Mouse (Mus musculus) stomach, embryonic 14.5 days (tissue): Measurements from ENCODE around the gene Bcat2. TPM values are rescaled to one million over a fixed set of nuclear protein-coding genes. Genes with fewer than 3 reads are reported as not detected.

Experiments
- ATAC-seq: fragments of 200-750 bp; cut with Nextera tagmentation; 2 replicates; pipeline ENCODE4 v1.8.0; 2017; ENCODE audit warnings: low read depth, moderate TSS enrichment; ENCODE audit not compliant: insufficient number of reproducible peaks, insufficient read depth, low FRiP score
- H3K27ac ChIP-seq: fragments of 300-500 bp; sonication (generic); 2 replicates; pipeline ENCODE4 v1.5.1; 2014; ENCODE audit warnings: mild to moderate bottlenecking, low read length, moderate library complexity, mixed read lengths
- H3K27me3 ChIP-seq: fragments of 300-500 bp; sonication (generic); 2 replicates; pipeline ENCODE4 v1.6.1; 2014; ENCODE audit warnings: low read length, control low read depth, mixed read lengths; ENCODE audit not compliant: control insufficient read depth, insufficient read depth
- H3K36me3 ChIP-seq: fragments of 300-500 bp; sonication (generic); 2 replicates; pipeline ENCODE4 v1.6.1; 2014; ENCODE audit warnings: mild to moderate bottlenecking, control low read depth, low read length, moderate library complexity, mixed read lengths; ENCODE audit not compliant: control insufficient read depth, insufficient read depth
- H3K4me1 ChIP-seq: fragments of 300-500 bp; sonication (generic); 2 replicates; pipeline ENCODE4 v1.6.1; 2014; ENCODE audit warnings: low read length, control low read depth, mixed read lengths; ENCODE audit not compliant: control insufficient read depth, insufficient read depth
- H3K4me2 ChIP-seq: fragments of 300-500 bp; sonication (generic); replicated peaks from 2 replicates; pipeline ENCODE4 v1.6.1; 2014; ENCODE audit warnings: low read depth, low read length, control low read depth
- H3K4me3 ChIP-seq: fragments of 300-500 bp; sonication (generic); 2 replicates; pipeline ENCODE4 v1.5.1; 2014; ENCODE audit warnings: low read depth, low read length, control low read depth
- H3K9ac ChIP-seq: fragments of 300-500 bp; sonication (generic); replicated peaks from 2 replicates; pipeline ENCODE4 v1.6.1; 2014; ENCODE audit warnings: low read depth, mild to moderate bottlenecking, control low read depth, low read length, moderate library complexity, mixed read lengths
- H3K9me3 ChIP-seq: fragments of 300-500 bp; sonication (generic); 2 replicates; pipeline ENCODE4 v1.6.1; 2016; ENCODE audit warnings: low read depth, low read length, control low read depth; ENCODE audit not compliant: control insufficient read depth
- WGBS: fragments of 180-500 bp; shearing (Covaris S2); extraction: QIAGEN DNeasy Blood & Tissue Kit; methylation state at CpG from one replicate; pipeline ENCODE4 v1.1.7; 2014; 5-methylcytosine and 5-hydroxymethylcytosine counted together
- polyA plus RNA-seq: library from polyadenylated mRNA; unstranded; fragments of >200 nt; fragmentation: Nextera tagmentation; extraction: Ambion mirVana; gene quantifications from 2 replicates; pipeline ENCODE4 v1.2.1, GENCODE M21; 2014

Bcat2 gene
- polyA plus RNA-seq, 1 experiment from 2014 or later, result 61.6 TPM

DNA sequence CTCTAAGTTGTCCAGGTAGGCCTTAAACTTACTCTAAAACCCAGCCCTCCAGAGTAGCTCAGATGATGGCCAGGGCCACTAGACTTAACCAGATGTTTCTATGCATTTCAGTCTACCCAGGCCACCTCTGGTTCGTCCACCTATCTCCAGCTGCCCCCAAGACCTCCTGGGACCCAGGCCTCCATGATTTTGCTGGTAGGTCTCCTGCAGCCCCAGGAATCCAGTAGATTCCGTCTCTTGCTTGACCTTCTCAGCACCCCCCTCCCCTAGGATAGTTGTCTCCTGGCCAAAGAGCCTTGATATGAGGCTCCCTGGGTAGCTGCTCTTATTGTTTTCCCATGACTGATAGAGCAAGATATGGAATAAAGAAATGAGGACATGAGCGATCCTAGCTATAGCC is 30.9 kb upstream of the Bcat2 start:
- no peak overlapping the region for H3K4me2 ChIP-seq
- no peaks in the 10 kb centered on the region for H3K27me3 ChIP-seq
- H3K9me3 ChIP-seq, result no peaks in the 10 kb centered on the region
- no peak overlapping the region for H3K4me3 ChIP-seq
- H3K4me1 ChIP-seq, result peaks cover 4% of the 10 kb centered on the region; the same call in 1 of the 2 replicates
- H3K9ac ChIP-seq, result no peak overlapping the region
- H3K36me3 ChIP-seq, result no peaks in the 10 kb centered on the region
- H3K27ac ChIP-seq, result no peak overlapping the region
- no peak for ATAC-seq
- WGBS, result 83% methylated on average over 3 of the region's 3 CpGs

DNA sequence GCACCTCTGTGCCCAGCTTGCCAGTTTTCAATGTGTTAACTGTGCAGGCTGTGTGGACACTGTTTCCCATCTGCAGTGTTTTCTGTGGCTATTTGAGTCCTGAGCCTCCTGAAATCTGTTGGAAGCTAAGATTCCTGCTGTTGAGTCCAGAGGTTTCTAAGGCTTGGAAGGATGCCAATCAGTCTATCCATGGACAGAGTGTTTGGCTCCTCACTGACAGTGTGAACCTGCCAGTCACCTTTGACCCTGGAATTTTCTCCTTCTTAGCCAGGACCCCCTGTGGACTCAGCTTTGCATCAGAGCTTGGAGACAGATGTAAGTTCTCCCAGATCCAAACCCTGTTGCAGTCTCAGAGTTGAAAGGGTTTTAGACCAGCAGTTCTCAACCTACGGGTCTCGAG is 29.7 kb upstream of the Bcat2 start:
- Histone ChIP-seq H3K4me3 (no peak overlapping the region), H3K4me1 (peaks cover 4% of the 10 kb centered on the region; the same call in 1 of the 2 replicates), H3K27ac (no peak overlapping the region), H3K36me3 (no peaks in the 10 kb centered on the region), H3K27me3 (no peaks in the 10 kb centered on the region), H3K9ac (no peak overlapping the region), H3K9me3 (no peaks in the 10 kb centered on the region), H3K4me2 (no peak overlapping the region)
- ATAC-seq, result no peak
- 67% methylated on average over 2 of the region's 2 CpGs for WGBS

DNA sequence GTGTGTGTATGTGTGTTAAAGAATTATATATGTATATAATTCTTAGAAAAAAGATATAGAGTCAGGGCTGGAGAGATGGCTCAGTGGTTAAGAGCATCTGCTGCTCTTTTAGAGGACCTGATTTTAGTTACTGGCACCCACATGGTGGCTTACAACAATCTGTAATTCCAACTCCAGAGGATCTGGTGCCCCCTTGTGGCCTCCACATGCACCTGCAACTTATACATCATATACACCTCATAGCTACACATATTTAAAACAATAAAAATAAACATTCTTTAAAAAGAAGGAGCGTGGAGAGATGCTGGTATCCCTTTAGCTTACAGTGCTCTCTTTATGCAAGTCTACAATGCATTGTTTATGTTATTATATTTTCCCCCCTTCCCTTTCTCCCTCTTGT is 25.4 kb upstream of the Bcat2 start:
- Histone ChIP-seq H3K4me1 (no peaks in the 10 kb centered on the region), H3K9ac (no peak overlapping the region), H3K36me3 (no peaks in the 10 kb centered on the region), H3K9me3 (no peaks in the 10 kb centered on the region), H3K4me2 (no peak overlapping the region), H3K27me3 (no peaks in the 10 kb centered on the region), H3K4me3 (no peak overlapping the region), H3K27ac (no peak overlapping the region)
- WGBS, result 72% methylated on average over 1 of the region's 1 CpGs
- ATAC-seq, result no peak

DNA sequence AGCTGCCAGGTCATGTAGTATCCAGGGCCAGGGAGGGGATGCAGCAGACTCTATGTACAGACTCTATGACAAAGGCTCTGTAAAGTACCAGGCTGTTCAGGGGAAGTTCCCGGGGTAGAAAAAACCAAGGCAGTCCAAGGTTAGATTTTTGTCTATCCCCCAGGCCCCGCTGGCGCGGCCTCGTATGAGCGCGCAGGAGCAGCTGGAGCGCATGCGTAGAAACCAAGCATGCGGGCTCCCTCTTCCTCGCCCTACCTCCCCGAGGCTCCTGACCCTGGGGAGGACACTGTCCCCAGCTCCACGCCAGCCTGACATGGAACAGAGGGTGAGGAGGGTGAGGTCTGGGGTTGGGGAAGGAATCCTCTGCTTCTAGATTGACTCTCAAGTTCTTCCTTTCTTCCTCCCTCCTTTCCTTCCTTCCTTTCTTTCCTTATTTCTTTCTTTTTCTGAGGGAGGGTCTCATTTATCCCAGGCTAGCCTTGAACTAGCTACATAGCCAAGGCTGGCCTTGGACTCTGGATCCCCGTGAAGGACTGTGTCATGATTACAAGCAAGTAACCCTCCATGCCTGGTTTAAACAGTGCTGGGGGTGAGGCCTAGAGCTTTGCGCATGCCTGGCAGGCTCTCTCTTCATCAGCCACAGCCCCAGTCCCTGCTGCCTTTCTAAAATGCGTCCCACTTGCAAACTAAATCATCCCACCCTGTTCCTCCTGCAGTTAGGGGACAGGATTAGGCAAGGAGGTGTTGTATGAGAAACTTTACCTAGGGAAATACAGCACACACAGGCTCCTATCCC is 20.1 kb upstream of the Bcat2 start:
- Histone ChIP-seq H3K9ac (no peak overlapping the region), H3K27ac (no peak overlapping the region), H3K4me3 (no peak overlapping the region), H3K4me1 (no peaks in the 10 kb centered on the region), H3K9me3 (no peaks in the 10 kb centered on the region), H3K27me3 (no peaks in the 10 kb centered on the region), H3K36me3 (no peaks in the 10 kb centered on the region), H3K4me2 (no peak overlapping the region)
- ATAC-seq, result no peak
- WGBS, result 87% methylated on average over 16 of the region's 16 CpGs

DNA sequence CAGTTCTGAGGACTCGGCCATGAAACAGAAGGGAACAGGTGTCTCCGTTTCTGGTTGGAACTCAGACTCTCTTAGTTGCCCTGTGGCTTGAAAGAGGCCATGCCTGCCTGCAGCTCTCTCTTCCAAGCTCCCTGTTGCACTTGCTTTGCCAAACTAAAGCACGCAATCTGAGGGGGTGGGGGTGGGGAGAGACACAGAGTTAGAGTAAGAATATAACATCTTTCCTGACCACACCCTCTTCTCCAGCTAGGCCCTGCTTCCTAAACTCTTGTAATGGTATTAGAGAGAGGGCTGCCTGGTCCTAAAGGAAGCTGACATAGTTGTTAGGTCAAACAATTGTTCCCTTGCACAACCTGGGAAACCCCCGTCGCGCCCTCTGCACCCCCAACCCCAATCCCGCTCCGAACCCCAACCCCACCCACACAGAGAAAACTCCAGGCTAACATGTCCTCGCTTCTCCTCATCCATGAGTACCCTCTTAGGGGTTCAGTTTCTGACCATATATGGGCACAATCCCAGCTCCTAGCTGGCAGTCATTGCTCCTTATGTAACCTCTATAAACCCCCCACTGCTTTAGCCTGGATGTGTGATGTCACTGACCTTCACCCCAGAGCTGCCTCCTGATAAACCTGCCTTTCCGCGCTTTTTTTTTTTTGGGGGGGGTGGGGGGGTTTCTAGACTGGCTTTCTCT is 19.0 kb upstream of the Bcat2 start:
- H3K36me3 ChIP-seq, result no peaks in the 10 kb centered on the region
- no peak overlapping the region for H3K27ac ChIP-seq
- no peaks in the 10 kb centered on the region for H3K9me3 ChIP-seq
- no peaks in the 10 kb centered on the region for H3K27me3 ChIP-seq
- H3K4me1 ChIP-seq, result no peaks in the 10 kb centered on the region
- ATAC-seq, result no peak
- no peak overlapping the region for H3K9ac ChIP-seq
- no peak overlapping the region for H3K4me3 ChIP-seq
- WGBS, result 76% methylated on average over 11 of the region's 11 CpGs
- H3K4me2 ChIP-seq, result no peak overlapping the region

DNA sequence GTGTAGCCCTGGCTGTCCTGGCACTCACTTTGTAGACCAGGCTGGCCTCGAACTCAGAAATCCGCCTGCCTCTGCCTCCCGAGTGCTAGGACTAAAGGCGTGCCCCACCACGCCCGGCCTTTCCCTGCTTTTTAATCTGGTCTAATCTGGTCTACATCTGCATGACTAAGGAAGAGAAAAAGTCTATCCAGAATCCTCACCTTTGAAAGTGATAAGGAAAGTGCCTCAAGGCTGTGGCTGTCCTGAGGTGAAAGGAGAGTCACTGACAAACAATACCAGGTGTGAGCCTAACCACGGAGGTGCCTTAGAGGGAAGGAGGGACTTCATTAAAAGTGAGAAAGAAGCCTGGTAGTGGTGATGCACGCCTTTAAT is 18.5 kb upstream of the Bcat2 start:
- H3K4me1 ChIP-seq, result no peaks in the 10 kb centered on the region
- H3K27me3 ChIP-seq, result no peaks in the 10 kb centered on the region
- no peak for ATAC-seq
- no peak overlapping the region for H3K9ac ChIP-seq
- 80% methylated on average over 8 of the region's 8 CpGs for WGBS
- no peaks in the 10 kb centered on the region for H3K9me3 ChIP-seq
- no peak overlapping the region for H3K27ac ChIP-seq
- no peak overlapping the region for H3K4me2 ChIP-seq
- H3K36me3 ChIP-seq, result no peaks in the 10 kb centered on the region
- H3K4me3 ChIP-seq, result no peak overlapping the region

DNA sequence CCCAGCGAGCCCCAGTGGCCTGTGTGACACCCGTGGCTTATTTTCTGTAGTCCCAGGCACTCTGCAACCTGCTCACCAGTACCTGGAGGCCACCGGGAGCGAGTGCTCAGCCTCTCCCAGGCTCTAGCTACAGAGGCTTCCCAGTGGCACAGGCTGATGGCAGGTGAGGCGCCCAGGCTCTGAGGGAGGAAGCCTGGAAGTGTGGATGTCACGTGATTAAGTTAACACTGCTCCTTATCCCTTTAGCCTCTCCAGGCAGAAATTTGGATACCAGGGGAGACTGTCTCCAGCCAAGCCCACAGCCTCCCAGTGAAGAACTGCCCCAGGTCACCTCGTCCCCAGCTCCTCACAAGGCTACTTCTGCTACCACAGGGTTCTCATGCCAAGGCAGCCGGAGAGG is 16.4 kb upstream of the Bcat2 start:
- H3K4me3 ChIP-seq, result no peak overlapping the region
- no peaks in the 10 kb centered on the region for H3K4me1 ChIP-seq
- H3K36me3 ChIP-seq, result no peaks in the 10 kb centered on the region
- H3K27me3 ChIP-seq, result no peaks in the 10 kb centered on the region
- no peak overlapping the region for H3K9ac ChIP-seq
- no peak for ATAC-seq
- WGBS, result 55% methylated on average over 8 of the region's 8 CpGs
- H3K4me2 ChIP-seq, result no peak overlapping the region
- no peak overlapping the region for H3K27ac ChIP-seq
- no peaks in the 10 kb centered on the region for H3K9me3 ChIP-seq

DNA sequence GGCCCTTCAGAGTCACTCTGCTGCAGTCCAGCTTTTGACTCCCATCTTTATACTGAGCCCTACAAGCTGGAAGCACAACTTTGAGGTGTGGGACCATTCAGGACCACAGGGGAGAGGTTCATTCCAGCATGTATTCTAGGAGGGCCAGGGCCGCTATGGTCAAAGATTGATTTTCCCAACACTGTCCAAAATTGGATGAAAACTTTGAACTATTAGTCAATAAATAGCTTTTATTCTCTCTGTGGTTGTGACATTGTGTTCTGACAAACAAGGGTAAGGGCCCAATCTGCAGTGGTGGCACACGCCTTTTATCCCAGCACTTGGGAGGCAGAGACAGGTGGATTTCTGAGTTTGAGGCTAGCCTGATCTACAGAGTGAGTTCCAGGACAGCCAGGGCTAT is 16.0 kb upstream of the Bcat2 start:
- Histone ChIP-seq H3K36me3 (no peaks in the 10 kb centered on the region), H3K4me3 (no peak overlapping the region), H3K9me3 (no peaks in the 10 kb centered on the region), H3K27me3 (no peaks in the 10 kb centered on the region), H3K27ac (no peak overlapping the region), H3K9ac (no peak overlapping the region), H3K4me2 (no peak overlapping the region), H3K4me1 (no peaks in the 10 kb centered on the region)
- WGBS, result 91% methylated on average over 2 of the region's 2 CpGs
- ATAC-seq, result no peak
